Mouse (Mus musculus) layer of hippocampus, adult 18-20 months (tissue): ENCODE measurements around the gene Fggy. TPM values are rescaled to one million over a fixed set of nuclear protein-coding genes. Genes with fewer than 3 reads are reported as not detected.

Source experiments
- DNase-seq, 2 experiments: peaks; one replicate each; pipeline ENCODE4 v3.0.0; 2022; ENCODE audit warnings: low spot score in 2 of 2
- total RNA-seq, 2 experiments: library from RNA; stranded (reverse); gene quantifications; 2 replicates each; pipeline ENCODE4 v1.2.3; 2021

Gene Fggy
- total RNA-seq, 2 experiments from 2014 or later = 14.9 to 15.5 TPM

DNA sequence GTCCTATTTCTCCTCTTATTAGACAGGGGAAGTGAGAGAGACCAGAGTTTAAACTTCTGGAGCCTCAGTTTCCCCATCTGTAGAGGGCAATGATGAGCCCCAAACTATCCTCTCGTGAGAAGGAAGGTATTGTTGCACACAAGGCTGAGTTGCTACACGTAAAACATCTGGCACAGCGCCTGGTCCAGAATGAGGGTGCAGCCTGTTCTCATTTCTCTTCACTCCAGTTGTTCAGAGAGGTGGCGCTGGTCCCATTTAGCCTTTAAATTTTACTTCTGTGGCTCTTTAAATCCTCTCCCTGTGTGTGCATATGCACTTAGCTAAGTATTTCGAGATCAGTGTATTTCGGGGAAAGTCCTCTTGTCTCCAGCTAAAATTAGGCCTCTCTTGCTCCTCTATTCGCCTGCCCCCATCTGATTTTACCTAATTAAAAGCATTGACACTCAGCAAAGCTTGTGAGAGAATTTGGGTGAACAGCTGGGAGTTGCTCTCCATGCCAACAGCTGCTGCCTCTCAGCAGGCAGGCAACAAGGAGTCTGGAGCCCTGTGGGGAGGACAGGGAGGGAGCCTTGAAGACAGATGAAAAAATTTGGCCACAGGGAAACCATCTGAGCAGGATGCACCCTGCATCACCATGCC is 340.0 kb downstream of the Fggy start:
- DNase-seq = no peak

DNA sequence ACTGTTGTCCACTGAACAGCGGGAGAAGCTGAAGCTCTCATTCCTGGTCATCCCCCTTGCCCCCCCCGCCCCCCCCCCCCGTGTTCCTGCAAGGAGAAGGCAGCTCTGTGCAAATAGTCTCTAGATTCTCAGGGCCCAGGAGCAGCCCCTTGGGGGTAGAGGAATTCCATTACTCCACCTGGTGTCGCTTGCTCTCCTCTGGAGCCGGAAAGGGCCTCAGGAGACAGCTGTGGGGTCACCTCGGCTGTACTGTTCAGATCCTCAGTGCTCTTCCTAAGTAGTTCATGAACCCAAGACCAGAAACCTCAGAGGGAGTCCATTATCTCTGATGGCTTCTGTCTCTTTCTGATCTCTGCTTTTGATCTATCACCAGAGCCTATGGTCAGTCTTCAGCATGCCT is 341.4 kb downstream of the Fggy start:
- DNase-seq = no peak

DNA sequence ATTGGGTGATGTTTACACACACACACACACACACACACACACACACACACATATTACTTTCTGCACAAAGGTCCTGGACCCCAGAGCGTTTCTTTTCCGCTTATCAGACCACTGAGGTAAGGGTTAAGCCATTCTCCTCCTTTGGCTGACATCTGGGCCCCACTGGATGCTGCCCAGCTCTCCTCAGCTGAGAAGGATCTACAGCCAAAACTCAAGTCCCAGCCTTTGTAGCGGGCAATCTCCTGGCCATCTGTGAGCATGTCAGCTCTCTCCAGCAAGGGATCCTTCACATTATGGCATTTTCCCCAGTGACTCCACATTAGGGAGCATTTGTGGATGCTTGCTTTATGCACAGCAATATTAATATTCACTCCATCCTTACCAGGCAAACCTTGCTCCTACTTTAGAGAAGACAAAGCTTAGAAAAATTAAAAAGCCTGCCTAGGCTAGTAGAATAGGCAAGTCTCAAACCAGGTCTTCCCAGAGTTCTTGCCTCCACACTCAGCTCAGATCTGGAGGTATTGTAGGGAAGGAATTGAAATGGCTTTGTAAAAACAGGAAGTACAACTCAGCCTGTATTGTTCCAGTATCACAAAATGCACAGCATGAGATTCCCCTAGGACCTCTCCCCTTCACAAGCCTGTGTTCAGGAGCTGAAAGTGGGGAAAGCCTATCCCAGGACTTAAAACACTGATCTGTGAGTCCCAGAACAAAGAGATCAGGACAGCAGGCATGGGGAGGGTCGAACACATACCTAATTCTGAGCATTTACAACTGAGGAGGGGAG is 342.8 kb downstream of the Fggy start:
- DNase-seq = no peak

DNA sequence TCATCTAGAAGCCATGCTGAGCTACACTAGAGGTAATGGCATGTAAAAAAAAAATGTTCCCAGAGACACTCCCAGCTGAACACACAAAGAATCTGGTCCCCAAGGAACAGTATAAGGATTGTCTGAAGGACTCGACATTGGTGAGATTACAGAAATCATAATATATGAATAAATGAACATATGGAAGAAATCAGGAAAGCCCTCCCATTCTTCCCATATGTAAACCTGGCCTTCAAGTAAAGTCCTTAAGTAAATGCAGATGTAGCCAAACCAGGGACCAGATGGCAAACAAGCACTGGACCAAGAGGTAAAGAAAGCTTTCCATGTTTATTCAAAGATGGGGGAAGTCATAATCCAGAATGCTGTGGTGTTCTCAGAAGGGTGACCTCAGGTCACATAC is 343.5 kb downstream of the Fggy start:
- no peak for DNase-seq

DNA sequence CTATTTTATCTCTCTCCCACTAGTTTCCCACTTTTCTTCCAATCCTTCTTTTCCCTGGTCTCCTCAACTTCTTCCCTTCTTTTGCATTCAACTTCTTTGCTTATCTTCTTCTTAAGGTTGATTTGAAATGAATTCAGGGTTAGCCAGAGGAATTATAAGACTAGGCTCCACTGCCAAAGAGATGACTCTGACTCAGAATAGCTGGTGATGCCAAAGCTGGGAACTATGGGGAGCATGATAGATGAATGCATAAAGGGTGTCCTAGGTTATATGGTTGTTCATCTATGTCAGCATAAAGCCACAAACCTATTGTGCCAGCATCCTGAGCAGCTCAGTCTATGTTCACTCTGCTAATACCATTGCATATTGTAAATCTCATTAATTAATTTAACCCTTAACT is 348.8 kb downstream of the Fggy start:
- no peak for DNase-seq

DNA sequence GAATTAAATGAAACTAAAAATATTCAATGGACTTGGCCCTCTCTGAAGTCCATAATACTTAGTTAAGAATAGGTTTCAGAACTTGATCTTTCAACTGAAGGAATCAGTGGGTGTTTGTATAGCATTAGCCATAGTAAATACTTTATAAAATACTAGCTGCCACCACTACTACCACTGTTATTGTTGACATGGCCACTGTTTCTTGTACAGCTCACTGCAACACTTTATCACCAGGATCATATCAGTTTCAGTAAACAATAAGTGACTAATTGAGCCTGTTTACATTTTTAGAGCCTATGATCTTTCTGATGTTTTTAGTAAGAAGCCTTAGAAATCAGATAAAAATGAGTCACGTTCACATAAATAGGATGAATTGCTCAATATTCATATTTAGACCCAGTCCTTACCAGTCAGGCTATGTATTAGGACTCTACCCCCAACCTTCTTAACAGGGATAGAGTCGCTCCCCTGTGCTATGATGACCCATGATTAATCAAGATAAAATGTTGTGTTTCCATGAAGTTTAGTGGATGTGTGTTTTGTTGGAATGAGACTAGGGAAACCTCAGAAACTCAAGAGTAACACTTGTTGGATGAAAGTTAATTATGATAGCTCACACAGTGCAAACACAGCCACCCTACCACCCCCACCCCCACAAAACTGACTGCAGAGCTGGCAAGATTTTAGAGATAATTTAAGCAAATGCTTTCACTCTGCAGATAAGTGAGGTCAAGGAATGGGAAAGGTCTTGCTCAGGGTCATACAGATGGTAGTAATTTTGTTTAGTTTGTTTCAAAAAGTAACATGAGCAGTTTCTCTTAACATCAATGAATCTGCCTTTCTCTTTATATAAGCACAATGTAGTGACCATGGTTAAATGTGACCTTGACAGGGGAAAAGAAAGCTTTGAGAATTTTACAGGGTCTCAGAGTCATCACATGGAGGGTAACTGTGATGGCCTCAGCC is 352.7 kb downstream of the Fggy start:
- DNase-seq = no peak

DNA sequence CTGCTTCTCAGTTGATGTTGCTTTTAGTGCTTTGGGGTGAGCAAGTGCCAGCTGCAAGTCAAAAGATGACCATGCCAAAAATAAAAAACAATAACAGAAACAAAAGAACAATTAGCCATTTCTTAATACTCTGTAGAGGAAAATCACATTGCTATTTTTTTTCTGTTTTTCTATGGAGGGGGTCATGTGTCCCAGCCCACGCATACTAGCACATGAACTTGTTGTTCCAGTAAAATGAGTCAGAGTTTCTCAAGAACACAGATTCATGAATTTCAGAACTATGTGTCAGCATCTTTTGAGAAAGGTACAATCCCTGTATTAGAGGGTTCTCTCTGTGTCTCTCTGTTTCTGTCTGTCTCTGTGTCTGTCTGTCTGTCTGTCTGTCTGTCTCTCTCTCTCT is 355.7 kb downstream of the Fggy start:
- DNase-seq = peak in 1 of 2 experiments; percentile 36

DNA sequence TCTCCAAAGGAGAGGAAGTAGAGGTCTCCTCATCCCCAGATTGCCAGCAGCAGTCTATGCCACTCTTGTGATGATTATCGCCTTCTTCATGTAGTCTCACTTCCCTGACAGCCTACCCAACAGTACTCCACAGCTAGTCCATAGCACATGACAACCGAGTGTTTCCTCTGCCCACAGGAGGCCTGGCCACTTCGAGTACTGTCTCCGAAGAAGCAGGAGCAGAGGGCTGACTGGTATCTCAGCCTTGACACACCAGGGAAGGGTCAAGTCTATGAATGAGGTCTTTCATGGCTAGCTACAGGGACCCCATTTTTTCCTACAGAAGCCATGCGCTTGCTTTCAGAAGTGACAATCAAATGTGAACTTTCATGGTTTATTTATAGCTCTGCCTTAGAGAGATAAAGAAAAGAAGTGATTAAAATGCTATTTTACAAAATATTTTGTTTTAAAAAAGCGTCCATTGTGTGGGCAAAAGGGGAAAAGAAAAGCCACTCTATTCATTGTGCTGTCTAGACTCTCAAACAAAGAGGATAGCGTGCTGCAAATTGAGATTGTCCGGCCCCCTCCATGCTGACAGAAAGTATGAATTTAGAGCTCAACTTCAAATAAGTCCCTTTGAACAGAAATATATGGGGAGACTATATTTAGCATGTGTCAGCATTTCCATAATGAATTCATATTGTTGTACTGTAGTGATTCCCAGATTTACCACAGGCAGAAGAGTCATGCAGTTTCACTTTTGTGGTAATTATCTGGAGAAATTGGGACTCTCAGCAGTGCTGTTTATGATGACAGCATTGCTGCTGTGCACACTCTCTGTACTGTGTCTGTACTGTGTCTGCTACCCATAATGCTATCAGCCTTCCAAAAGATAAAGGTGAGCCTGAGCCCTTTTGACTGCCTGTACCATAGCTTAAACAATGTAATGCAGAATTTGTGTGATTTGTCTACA is 358.6 kb downstream of the Fggy start:
- no peak for DNase-seq

DNA sequence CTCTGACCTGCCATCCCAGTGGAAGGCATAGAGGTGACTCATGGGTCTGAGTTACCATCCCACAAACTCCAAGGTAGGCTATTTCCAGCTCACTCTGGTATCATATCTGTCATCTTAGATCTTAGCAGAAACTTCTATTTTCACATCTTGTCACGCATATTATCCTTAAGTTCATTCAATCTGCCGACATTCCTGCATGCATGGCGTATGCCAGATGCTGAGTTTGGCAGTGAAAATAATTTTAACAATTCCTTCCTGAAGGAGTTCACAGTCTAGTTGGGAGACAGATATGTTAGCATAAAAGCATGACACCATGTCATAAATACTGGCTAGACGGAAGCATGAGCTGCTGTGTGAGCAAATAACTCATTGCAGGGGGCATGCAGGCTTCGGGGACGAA is 360.4 kb downstream of the Fggy start:
- DNase-seq = peak in 1 of 2 experiments; percentile 45

DNA sequence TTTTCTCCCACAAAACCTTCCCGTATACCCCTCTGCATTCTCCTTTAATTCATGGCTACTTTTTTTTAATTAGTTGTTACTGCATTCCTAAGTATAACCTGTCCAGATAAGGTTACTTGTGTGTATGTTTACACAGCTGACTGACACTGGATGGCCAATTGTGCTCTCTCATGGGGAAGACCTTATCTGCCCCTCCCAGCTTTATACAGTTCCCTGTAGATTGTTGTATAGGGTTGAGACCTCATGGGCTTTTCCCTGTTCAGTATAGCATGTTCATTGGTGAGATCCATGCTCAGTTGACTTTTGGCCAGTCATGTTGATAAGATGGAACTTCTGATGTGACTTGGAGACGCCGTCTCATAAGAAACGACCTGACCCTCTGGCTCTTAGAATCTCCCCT is 363.1 kb downstream of the Fggy start:
- DNase-seq = no peak

DNA sequence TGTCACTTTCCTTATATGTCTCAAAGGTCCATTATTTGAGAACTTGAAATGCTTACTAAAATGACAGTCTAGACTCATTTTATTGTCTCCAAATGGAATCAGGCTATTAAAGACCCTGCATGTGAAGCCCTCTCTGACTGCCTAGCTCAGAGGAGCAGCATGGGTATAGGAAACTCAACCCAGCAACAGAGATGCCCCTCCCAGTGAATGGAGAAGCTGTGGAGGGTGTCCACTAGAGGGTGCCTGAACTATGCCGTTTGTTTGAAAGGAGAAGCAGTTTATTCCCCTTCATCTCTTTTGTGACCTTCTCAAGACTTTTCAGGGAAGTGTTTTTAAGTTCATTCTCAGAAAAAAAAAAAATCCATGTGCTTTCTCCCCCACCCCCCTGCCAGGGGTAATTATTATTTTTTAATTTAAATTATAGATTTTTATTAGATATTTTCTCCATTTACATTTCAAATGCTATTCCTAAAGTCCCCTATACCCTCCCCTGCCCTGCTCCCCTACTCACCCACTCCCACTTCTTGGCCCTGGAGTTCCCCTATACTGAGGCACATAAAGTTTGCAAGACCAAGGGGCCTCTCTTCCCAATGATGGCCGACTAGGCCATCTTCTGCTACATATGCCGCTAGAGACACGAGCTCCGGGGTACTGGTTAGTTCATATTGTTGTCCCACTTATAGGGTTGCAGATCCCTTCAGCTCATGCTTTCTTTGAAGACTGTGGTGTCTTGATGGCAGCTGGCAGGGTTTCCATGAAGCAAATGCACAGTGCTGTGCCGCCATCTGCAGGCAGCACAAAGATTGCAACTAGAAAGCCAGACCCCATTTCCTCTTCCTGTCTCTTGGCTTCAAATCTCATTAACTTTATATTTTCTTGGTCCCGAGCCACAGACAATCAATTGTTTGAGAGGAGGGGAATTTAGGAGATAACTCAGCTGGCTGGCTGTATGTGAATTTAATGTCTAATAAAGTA is 367.2 kb downstream of the Fggy start:
- peak; percentile 68 to 88 for DNase-seq

DNA sequence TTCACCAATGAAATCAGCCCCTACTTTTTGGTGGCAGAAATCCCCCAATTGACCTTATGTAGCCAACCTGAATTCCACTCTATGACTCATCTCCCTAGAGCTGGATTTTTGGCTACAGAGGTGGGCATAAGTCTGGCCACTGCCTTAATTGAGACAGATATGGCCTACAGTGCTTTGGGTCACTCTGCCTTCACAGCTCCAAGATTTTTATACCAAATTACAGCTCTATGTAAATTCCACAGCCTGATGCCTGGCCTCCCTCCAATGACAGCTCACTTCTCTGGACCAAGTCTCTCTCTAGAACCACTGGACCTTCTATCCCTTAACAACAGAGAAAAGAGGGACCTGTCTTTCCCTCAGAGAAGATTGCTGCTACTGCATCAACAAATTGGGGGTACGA is 371.5 kb downstream of the Fggy start:
- no peak for DNase-seq

DNA sequence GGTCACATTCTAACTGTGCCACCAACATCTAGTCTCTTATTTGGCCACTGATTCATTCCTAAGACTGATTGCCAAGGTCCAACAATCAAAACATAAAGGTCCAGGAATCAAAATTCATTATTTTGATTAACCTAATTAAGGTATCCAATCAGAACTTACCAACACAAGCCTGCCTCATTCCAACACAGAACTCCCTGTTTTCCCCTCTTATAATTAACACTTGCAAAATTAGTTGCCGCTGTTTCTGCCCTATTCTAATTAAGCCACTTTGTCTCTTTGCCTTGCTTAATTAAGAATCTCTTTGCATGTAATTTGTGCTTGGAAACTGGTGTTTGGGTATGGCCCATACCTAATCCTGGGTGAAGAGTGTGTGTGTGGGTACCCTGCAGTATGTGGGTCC is 372.6 kb downstream of the Fggy start:
- DNase-seq = no peak

DNA sequence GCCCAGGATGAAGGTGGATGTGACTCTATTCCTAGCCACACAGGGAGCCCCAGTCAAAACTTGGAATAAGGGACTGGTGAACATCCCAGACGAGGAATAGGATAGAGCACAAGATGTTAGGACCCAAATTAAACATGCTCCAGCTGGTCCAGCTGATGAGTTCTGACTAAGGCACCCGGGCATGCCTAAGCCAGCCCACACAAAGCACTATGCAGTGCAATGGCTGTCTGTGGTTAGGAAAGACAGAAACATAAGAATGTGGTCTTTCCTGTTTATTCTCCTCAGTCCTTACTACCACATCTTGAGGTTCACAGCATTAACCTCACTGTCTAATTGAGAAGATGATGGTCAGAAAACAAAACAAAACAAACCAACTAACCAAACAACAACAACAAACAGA is 374.0 kb downstream of the Fggy start:
- DNase-seq = no peak

DNA sequence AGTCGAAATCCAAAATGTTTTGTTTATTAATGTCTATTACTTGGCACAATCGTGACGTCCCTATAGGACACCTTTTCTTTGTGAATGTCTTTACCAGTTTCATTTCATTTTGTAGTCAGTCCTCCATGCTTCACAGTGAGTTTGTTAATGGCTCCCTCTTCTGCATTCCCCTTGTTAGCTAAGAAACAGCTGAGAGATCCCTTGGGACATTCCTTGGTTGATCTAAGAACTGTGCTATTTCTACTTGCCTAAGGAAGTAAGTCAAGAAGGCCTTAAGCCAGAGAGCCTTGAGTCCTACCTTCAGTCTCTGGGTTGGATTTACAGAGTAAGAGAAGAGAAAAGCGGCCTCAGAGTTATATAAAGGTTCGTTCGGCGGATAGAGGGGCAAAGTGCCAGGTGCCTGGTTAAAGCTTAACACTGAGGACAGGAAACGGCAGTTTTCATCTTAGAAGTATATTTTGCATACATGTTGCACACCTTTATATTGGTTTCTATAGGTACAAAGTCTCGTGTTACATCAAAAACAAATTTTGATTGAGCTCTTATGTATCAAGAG is 376.6 kb downstream of the Fggy start:
- DNase-seq = no peak

DNA sequence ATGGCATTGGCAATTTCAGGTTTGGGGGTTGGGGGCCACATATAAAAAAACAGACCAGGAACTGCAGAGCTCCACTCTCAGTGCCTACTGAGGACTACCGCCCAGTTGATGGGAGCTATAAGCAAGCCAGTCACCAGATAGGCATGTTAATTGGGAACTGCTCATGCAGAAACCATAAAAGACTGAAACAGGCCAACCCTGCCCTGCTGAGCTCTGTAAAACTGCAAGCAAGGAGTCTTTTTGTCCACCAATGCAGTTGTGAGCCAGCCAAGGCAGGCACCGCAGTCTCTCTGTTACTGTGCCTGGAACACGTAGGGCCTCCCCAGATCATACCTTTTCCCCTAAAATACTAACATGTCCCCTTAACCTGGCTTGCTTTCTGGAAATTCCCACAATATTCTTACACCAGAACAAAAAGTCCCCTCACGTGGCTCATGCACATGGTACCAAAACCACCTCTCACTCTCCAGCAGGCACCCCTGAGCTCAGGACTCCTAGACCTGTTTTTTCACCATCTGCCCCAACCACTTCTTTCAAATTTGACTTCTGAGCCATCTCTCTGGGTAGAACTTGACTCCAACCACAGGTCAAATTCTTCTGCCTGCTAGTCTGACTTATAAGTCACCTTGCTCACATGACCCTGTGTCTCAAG is 377.2 kb downstream of the Fggy start:
- DNase-seq = no peak

DNA sequence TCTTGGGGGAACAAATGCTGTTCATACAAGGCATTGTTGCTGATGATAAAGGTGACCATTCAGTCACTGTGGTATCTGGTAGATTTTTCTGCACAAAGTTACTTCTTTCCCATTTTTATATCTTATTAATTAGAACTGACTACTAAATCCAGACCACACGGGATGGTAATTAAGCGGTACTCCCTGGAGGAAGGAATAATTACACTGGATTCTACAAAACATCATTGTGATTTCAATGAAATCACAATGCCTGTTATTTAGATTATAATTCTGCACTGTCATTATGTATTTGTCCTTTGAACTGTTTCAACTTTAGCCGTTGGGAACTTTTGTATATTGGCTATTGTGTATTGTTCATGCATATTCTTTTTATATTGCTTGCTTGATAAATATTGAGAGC is 381.4 kb downstream of the Fggy start:
- DNase-seq = no peak

DNA sequence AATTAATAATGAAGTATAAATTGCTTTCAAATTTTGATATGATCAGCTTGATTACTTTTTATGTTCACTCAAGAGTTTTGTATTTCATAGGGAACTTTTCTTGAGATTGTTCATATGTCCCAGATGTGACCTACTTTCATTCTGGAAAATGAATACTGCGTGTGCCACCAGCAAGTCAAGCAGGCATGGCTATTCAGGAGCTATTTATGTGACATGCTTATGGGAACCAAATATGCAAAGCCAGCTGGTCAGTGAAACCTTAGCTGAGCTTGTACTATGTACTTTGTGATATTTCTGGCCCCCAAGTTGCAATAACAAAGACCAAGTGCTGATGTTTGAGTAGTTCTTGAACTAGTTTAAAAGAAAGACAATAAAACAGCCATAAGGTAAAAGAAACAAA is 390.6 kb downstream of the Fggy start:
- no peak for DNase-seq

DNA sequence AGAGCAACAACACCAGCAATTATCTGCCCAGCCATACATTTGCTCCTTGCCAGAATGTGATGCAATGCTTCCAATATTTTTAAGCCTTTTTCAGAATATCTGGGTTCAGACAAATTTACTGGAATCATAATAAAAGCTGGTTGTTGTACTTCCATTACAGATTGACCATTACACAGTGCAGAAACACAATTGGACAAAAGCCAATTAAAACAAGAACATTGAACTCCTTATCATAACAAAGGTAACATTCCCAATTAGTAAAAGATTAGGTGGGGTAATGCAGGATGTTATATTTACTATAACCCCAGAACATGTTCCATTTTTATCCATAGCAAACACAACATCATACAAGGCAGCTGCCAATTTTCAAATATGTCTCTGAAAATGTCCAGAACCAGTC is 396.0 kb downstream of the Fggy start:
- DNase-seq = no peak
